Mouse (Mus musculus) heart, embryonic 13.5 days (tissue): ENCODE data around the gene Ldb3. TPM values are rescaled to one million over a fixed set of nuclear protein-coding genes. Genes with fewer than 3 reads are reported as not detected.

Source experiments
- ATAC-seq: fragments of 200-750 bp; cut with Nextera tagmentation; 2 replicates; pipeline ENCODE4 v1.8.0; 2017; ENCODE audit warnings: moderate TSS enrichment; ENCODE audit not compliant: insufficient number of reproducible peaks, low FRiP score, low TSS enrichment; ENCODE audit errors: extremely low read depth
- H3K27ac ChIP-seq: fragments of 300-500 bp; sonication (generic); replicated peaks from 2 replicates; pipeline ENCODE4 v1.5.1; 2015; ENCODE audit warnings: moderate library complexity, mild to moderate bottlenecking, inconsistent platforms
- H3K27me3 ChIP-seq: fragments of 300-500 bp; sonication (generic); replicated peaks from 2 replicates; pipeline ENCODE4 v1.6.1; 2015; ENCODE audit warnings: mild to moderate bottlenecking, inconsistent platforms
- H3K36me3 ChIP-seq: fragments of 300-500 bp; sonication (generic); 2 replicates; pipeline ENCODE4 v1.6.1; 2015; ENCODE audit warnings: mild to moderate bottlenecking, inconsistent platforms
- H3K4me1 ChIP-seq: fragments of 300-500 bp; sonication (generic); 2 replicates; pipeline ENCODE4 v1.6.1; 2015; ENCODE audit warnings: inconsistent platforms
- H3K4me2 ChIP-seq: fragments of 300-500 bp; sonication (generic); 2 replicates; pipeline ENCODE4 v1.6.1; 2015; ENCODE audit warnings: inconsistent platforms, mild to moderate bottlenecking, moderate library complexity
- H3K4me3 ChIP-seq: fragments of 300-500 bp; sonication (generic); 2 replicates; pipeline ENCODE4 v1.5.1; 2015; ENCODE audit warnings: moderate library complexity, mild to moderate bottlenecking, inconsistent platforms
- H3K9ac ChIP-seq: fragments of 300-500 bp; sonication (generic); 2 replicates; pipeline ENCODE4 v1.6.1; 2015; ENCODE audit warnings: inconsistent platforms, mild to moderate bottlenecking, moderate library complexity
- H3K9me3 ChIP-seq: fragments of 300-500 bp; sonication (generic); 2 replicates; pipeline ENCODE4 v1.6.1; 2016; ENCODE audit warnings: inconsistent platforms
- WGBS: fragments of 180-500 bp; shearing (Covaris S2); methylation state at CpG from one replicate; pipeline ENCODE4 v1.1.7; 2015; ENCODE audit warnings: mixed read lengths; 5-methylcytosine and 5-hydroxymethylcytosine counted together
- polyA plus RNA-seq: library from polyadenylated mRNA; unstranded; fragments of >200 nt; fragmentation: Nextera tagmentation; extraction: Ambion mirVana; gene quantifications from 2 replicates; pipeline ENCODE4 v1.2.1, GENCODE M21; 2015

Gene Ldb3
- polyA plus RNA-seq, 1 experiment from 2014 or later: 226 TPM

DNA sequence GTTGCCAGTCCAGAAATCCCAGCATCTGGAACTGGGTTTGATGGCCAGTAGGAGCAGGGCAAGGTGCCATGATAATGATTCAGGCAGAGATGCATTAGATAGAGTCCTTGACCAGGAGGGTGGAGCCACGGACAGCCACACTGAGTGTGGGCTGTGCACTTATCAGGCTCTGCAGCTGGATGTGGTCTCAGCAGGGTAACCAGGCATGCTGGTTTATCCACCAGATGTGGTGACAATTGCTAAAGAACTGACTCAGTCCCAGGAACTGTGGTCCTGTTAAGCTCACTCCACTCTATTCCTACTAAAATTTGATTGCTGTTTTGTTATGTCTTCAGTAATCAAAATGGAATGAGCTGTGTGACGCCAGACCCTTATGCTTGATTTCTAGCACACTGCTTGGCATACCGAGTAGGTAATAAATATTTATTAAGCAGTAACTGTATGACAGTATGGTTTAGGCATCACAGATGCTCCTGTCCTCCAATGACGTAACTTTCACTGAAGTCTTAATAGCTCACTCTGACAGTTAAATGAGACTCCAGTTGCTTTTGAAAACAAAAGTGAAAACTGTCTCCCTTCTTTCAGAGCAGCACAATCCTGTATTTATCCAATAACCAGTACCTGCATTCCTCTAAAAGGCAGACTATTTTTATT lies 80.2 kb downstream of the Ldb3 start:
- ATAC-seq: no peak
- Histone ChIP-seq H3K4me1 (peaks cover 60% of the 10 kb centered on the region), H3K27ac (0 out of 2 replicates have a peak overlapping the region, but pooled peaks have one; percentile 10), H3K9me3 (no peaks in the 10 kb centered on the region), H3K27me3 (peaks cover 17% of the 10 kb centered on the region), H3K4me2 (peak overlapping the region; percentile 20; the same call in 1 of the 2 replicates), H3K9ac (peak overlapping the region; percentile 47; the same call in 1 of the 2 replicates), H3K36me3 (no peaks in the 10 kb centered on the region), H3K4me3 (no peak overlapping the region)
- WGBS: 55% methylated on average over 4 of the region's 4 CpGs

- 0 out of 2 replicates have a peak overlapping the region, but pooled peaks have one; percentile 0 for H3K9ac ChIP-seq
- peak overlapping the region; percentile 53 for H3K27ac ChIP-seq
- H3K27me3 ChIP-seq: peaks cover 13% of the 10 kb centered on the region
- H3K4me2 ChIP-seq: no peak overlapping the region
- ATAC-seq: no peak
- H3K4me3 ChIP-seq: no peak overlapping the region
- 31% methylated on average over 7 of the region's 7 CpGs for WGBS
- peaks cover 59% of the 10 kb centered on the region for H3K4me1 ChIP-seq
- H3K36me3 ChIP-seq: no peaks in the 10 kb centered on the region
- H3K9me3 ChIP-seq: no peaks in the 10 kb centered on the region
Measured at GRCm38 (mm10) chr14:34505309-34505708, 83.2 kb downstream of the Ldb3 start.

DNA sequence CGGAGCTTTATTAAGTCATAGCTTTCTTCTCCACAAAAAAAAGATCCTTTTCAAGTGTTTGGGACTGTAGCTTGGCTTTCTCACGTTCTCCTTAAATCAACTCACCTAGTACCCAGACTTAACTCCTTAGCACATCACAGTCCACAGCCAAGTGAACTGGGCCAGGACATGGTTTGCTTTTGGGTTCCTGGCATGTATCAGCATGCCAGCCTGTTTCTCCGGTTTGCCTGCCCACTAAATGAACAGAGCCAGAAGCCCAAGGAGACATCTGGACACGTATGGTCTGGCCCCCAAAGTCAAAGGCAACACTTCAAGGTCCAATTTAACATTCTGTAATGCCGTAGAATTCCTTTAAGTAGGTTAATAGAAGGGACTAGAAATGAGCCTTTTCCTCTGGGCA lies 84.1 kb downstream of the Ldb3 start:
- Histone ChIP-seq H3K36me3 (no peaks in the 10 kb centered on the region), H3K4me1 (peaks cover 66% of the 10 kb centered on the region), H3K9me3 (no peaks in the 10 kb centered on the region), H3K4me3 (no peak overlapping the region), H3K9ac (no peak overlapping the region), H3K4me2 (no peak overlapping the region), H3K27me3 (peaks cover 13% of the 10 kb centered on the region), H3K27ac (no peak overlapping the region; the same call in 1 of the 2 replicates)
- 87% methylated on average over 5 of the region's 5 CpGs for WGBS
- ATAC-seq: no peak

- Histone ChIP-seq H3K4me3 (peak overlapping the region; percentile 74; the same call in 1 of the 2 replicates), H3K4me2 (peak overlapping the region; percentile 78), H3K27me3 (peaks cover 13% of the 10 kb centered on the region), H3K27ac (peak overlapping the region; percentile 99), H3K4me1 (peaks cover 66% of the 10 kb centered on the region), H3K9me3 (no peaks in the 10 kb centered on the region), H3K9ac (no peak overlapping the region; the same call in 1 of the 2 replicates), H3K36me3 (no peaks in the 10 kb centered on the region)
- no peak for ATAC-seq
- 68% methylated on average over 6 of the region's 6 CpGs for WGBS
Measured at GRCm38 (mm10) chr14:34503759-34504158, 84.7 kb downstream of the Ldb3 start.

DNA sequence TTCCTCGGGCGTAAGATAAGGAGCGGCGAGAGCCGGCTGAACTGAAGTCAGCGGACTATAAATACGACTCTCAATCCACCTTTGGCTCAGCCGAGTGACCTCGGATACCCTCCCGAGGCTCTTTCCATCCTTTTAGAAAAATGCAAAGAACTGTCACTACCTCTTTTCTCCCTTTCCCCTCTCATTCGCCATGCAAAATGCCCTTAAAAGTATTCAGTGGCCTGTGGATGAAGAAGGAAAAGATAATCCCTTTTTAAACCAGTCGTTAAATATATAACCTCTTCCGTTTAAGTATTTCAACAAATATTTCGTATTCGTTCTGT lies 85.2 kb downstream of the Ldb3 start, which contains the start of gene Bmpr1a:
Bmpr1a (minus strand) TSS at position 17 of the 323 bp plus-strand sequence.
- WGBS: 10% methylated on average over 15 of the region's 15 CpGs
- Histone ChIP-seq H3K4me2 (peak within 1 kb of the TSS; percentile 78), H3K36me3 (no peaks in the 10 kb centered on the region), H3K4me1 (peaks cover 66% of the 10 kb centered on the region), H3K27me3 (peaks cover 13% of the 10 kb centered on the region), H3K9me3 (no peaks in the 10 kb centered on the region), H3K4me3 (peak within 1 kb of the TSS; percentile 74), H3K27ac (peak within 1 kb of the TSS; percentile 99), H3K9ac (peak within 1 kb of the TSS; percentile 96)
- ATAC-seq: peak; percentile 59; the same call in 1 of the 2 replicates

DNA sequence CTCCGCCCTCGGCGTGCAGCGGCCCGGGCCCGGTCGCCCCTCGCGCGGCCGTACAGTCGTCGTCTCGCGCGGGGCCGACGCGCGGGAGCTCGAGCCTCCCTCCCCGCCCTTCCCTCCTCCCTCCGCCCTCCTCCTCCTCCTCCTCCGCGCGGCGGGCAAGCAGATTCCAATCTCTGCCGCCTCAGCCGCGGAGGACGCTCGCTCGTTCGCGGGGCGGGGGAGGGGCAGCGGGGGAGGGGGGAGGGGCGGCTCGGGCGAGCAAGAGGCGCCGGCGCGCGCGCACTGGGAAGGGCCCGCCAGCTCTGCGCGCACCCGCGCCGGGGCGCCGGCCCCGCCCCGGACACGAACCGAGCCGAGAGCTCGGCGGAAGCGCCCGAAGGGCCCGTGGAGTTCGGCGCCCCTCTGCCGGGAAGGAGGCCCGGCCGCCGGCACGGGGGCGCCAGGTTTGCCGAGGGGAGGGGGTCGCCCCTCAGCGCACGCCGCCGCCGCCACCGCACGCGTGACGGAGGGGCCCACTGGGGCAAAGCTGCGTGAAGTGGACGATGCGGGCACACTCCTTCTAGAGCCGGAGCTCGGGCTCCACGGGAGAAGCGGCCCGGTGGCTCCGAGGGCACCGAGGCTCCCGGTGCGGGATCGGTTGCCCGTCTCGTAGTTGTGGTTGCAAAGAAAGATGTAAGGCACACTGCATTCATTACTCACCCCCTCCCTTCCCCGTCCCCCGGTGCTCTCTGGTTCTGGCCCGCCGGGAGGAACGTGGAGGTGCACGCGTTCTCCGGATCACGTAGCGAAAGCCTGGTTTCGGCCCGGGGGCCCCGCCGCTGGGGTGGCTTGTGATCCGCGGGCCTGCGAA lies 85.8 kb downstream of the Ldb3 start:
- peaks cover 13% of the 10 kb centered on the region for H3K27me3 ChIP-seq
- peak; percentile 75 for ATAC-seq
- no peaks in the 10 kb centered on the region for H3K9me3 ChIP-seq
- peaks cover 67% of the 10 kb centered on the region for H3K4me1 ChIP-seq
- H3K36me3 ChIP-seq: no peaks in the 10 kb centered on the region
- peak overlapping the region; percentile 74 for H3K4me3 ChIP-seq
- H3K27ac ChIP-seq: peak overlapping the region; percentile 99
- peak overlapping the region; percentile 78 for H3K4me2 ChIP-seq
- peak overlapping the region; percentile 96 for H3K9ac ChIP-seq
- WGBS: under 1% methylated on average over 86 of the region's 115 CpGs

DNA sequence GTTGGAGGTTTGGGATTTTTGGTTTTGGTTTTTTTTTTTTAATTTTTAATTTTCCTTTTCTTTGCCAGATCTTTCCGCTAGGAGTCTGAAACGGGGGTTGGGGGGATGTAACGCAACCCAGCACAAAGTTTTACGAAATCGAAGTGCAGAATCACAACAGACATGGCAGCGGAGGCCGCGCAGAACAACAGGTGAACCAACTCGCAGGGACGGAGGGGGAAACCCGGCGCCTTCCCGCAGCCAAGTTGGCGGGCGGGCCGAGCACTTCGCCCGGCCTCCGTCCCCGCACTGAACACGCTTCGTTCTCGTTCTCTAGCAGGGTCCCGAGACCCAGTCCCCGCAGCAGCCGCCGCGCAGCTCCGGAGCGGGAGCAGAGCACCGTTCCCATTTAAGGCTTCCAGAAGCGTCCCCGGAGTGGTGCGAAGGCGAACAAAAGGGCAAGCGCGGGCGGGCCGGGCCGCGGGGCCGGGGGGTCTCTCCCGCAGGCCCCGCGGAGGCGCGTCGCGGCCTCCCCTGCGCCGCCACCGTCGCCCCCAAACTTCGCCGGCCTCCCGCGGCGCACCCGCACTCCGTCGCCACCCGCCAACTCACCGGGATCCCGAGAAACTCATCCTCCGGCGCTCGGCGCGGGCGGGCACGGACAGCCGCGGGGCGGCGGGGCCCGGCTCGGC lies 86.5 kb downstream of the Ldb3 start:
- H3K4me2 ChIP-seq: peak overlapping the region; percentile 78
- peak overlapping the region; percentile 74 for H3K4me3 ChIP-seq
- H3K9me3 ChIP-seq: no peaks in the 10 kb centered on the region
- under 1% methylated on average over 73 of the region's 77 CpGs for WGBS
- H3K27ac ChIP-seq: peak overlapping the region; percentile 99
- peak; percentile 4; the same call in 1 of the 2 replicates for ATAC-seq
- H3K36me3 ChIP-seq: no peaks in the 10 kb centered on the region
- H3K27me3 ChIP-seq: peaks cover 13% of the 10 kb centered on the region
- H3K9ac ChIP-seq: peak overlapping the region; percentile 96
- peaks cover 74% of the 10 kb centered on the region for H3K4me1 ChIP-seq

- peaks cover 77% of the 10 kb centered on the region for H3K4me1 ChIP-seq
- under 1% methylated on average over 16 of the region's 16 CpGs for WGBS
Measured at GRCm38 (mm10) chr14:34501447-34501803, 87.1 kb downstream of the Ldb3 start.

DNA sequence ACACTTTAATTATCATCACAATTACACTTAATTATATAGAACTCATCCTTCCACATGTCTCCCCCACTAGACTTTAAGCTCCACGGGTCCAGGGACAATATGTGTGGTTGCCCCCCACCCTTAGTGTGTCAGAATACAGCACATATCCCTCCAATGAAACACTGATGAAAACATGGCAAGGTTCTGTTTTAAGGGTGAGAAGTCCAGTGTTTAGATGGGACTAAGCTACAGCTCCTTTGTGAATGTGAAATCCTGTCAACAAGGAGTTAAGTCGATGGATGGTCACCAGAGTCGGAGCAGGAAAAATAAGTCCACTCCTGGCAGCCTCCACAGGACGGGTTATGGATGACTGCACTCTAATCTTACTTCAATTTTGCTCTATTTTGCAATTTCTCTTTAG lies 88.2 kb downstream of the Ldb3 start:
- H3K4me1 ChIP-seq: peaks cover 76% of the 10 kb centered on the region
- WGBS: 11% methylated on average over 4 of the region's 4 CpGs
- H3K27ac ChIP-seq: peak overlapping the region; percentile 56; the same call in 1 of the 2 replicates
- no peaks in the 10 kb centered on the region for H3K9me3 ChIP-seq
- H3K4me3 ChIP-seq: peak overlapping the region; percentile 74
- peaks cover 2% of the 10 kb centered on the region; the same call in 1 of the 2 replicates for H3K27me3 ChIP-seq
- no peak for ATAC-seq
- peak overlapping the region; percentile 78 for H3K4me2 ChIP-seq
- peak overlapping the region; percentile 96 for H3K9ac ChIP-seq
- H3K36me3 ChIP-seq: no peaks in the 10 kb centered on the region

More at GRCm38 (mm10) chr14:34501447-34501803, 87.1 kb downstream of the Ldb3 start:
- Histone ChIP-seq H3K4me3 (peak overlapping the region; percentile 74), H3K27me3 (peaks cover 10% of the 10 kb centered on the region), H3K9me3 (no peaks in the 10 kb centered on the region), H3K9ac (peak overlapping the region; percentile 96), H3K27ac (peak overlapping the region; percentile 99), H3K4me2 (peak overlapping the region; percentile 78), H3K36me3 (no peaks in the 10 kb centered on the region)
- no peak for ATAC-seq

- Histone ChIP-seq H3K36me3 (no peaks in the 10 kb centered on the region), H3K9ac (peak overlapping the region; percentile 96), H3K9me3 (no peaks in the 10 kb centered on the region), H3K27ac (peak overlapping the region; percentile 56), H3K27me3 (no peaks in the 10 kb centered on the region; the same call in 1 of the 2 replicates), H3K4me2 (peak overlapping the region; percentile 78), H3K4me1 (peaks cover 70% of the 10 kb centered on the region), H3K4me3 (peak overlapping the region; percentile 74)
- ATAC-seq: no peak
- WGBS: 50% methylated on average over 4 of the region's 4 CpGs
Measured at GRCm38 (mm10) chr14:34499664-34500063, 88.8 kb downstream of the Ldb3 start.

GRCm38 (mm10) chr14:34497346-34497745 lies 91.1 kb downstream of the Ldb3 start:
- WGBS: 73% methylated on average over 3 of the region's 3 CpGs
- H3K4me1 ChIP-seq: peaks cover 73% of the 10 kb centered on the region

More at GRCm38 (mm10) chr14:34497346-34497745, 91.1 kb downstream of the Ldb3 start:
- Histone ChIP-seq H3K27me3 (no peaks in the 10 kb centered on the region), H3K4me2 (no peak overlapping the region), H3K4me3 (no peak overlapping the region), H3K9me3 (no peaks in the 10 kb centered on the region), H3K36me3 (no peaks in the 10 kb centered on the region), H3K9ac (no peak overlapping the region), H3K27ac (no peak overlapping the region)
- no peak for ATAC-seq
